Mouse (Mus musculus) monocyte, adult 5-6 weeks (primary cell): ENCODE results near the gene Ksr1. TPM values are rescaled to one million over a fixed set of nuclear protein-coding genes. Genes with fewer than 3 reads are reported as not detected.

Experiments
- ATAC-seq: fragments of 153-309, 156-312 bp; replicated peaks from 2 replicates; pipeline ENCODE4 v1.8.0; 2017; ENCODE audit warnings: mild to moderate bottlenecking; ENCODE audit not compliant: low TSS enrichment, insufficient number of reproducible peaks, severe bottlenecking, poor library complexity, low FRiP score
- total RNA-seq: library from RNA; stranded (forward); fragments of 200-1000, 200-491, 200-594 nt; gene quantifications from 3 replicates; pipeline ENCODE4 v1.2.3, GENCODE M21; 2017

Ksr1 gene
- total RNA-seq, 1 experiment from 2014 or later: 6.9 TPM

DNA sequence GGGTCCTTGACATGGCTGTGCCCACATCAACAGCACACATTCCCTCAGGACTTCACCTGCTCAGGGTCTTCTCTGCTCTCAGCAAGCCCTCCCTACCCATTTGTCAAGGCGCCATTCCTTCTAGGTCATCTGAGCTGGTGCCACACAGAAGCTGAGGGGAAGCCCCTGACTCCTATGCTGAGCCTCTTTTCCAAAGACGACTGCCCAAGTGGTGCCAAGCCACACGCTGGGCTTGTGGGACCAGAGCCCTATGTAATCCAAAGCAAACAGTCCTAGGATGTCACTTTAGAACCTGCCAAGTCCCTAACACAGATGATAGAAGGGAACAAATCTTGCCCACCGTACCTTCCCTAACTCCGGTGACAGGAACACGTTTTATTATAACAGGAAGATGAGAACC, 87.6 kb downstream of the Ksr1 start:
- no peak for ATAC-seq

DNA sequence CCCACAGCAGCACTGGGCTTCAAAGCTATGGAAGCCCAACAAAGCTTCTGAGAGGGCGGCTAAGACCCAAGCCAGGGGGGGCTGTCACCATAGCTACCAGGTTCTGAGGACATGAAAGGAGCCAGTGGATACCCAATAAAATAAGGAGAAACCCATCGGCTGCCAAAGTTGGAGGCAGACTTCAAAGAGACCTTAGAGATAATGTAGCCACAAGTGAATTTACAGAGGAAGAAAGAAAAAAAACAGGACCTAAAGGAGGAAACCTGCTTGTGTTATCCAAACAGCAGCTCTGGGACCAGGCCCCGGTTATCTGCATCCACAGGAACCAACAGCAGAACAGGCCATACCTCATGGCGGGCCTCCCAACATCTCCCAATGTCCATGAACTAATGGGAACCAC, 88.4 kb downstream of the Ksr1 start:
- no peak for ATAC-seq

DNA sequence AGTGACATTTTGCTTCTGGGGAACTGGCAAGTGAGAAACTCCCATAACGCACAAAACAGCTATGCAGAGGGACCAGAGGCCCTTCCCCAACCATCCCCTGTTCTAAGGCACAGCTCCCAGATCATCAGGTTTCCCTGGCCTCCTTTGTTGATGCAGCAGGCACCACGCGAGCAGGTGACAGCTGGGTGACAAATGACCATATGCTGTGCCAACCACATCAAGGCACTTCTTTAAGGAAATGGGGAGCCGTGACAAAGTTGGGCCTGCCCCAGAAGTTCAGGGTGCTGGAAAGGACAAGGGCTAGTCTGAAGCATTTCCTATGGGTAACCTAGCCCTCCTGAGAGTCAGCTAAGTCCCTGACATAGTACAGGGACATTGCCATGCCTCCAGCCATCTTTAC, 89.3 kb downstream of the Ksr1 start:
- ATAC-seq: no peak

DNA sequence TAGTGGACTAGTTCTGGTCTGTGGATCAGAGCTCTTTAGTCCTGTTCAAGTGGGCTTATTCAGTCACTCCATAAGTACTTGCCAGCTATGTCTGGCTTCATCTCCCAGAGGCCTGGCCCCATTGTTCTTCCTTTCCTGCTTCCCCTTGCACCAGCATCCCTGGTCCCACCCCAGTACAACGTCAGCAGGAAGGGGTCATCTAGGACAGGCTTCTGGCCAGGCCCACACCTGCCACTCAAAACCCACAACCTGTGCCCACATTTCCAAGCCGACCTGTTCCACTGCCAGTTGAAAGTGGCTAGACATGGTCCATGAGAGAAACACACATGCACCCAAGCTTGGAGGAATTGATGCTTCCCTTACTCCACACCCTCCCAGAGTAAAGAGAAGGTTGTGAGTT, 90.2 kb downstream of the Ksr1 start:
- no peak for ATAC-seq

GRCm38 (mm10) chr11:79055161-79055560, 91.0 kb downstream of the Ksr1 start:
- ATAC-seq: no peak

- ATAC-seq: no peak
Measured at GRCm38 (mm10) chr11:79054161-79055152, 91.8 kb downstream of the Ksr1 start.

- ATAC-seq: 0 out of 2 replicates have a peak, but pooled peaks have one; percentile 14
Measured at GRCm38 (mm10) chr11:79053437-79053836, 92.8 kb downstream of the Ksr1 start.

- no peak for ATAC-seq
Measured at GRCm38 (mm10) chr11:79052769-79053168, 93.4 kb downstream of the Ksr1 start.

- ATAC-seq: no peak
Measured at GRCm38 (mm10) chr11:79051522-79051921, 94.7 kb downstream of the Ksr1 start.

DNA sequence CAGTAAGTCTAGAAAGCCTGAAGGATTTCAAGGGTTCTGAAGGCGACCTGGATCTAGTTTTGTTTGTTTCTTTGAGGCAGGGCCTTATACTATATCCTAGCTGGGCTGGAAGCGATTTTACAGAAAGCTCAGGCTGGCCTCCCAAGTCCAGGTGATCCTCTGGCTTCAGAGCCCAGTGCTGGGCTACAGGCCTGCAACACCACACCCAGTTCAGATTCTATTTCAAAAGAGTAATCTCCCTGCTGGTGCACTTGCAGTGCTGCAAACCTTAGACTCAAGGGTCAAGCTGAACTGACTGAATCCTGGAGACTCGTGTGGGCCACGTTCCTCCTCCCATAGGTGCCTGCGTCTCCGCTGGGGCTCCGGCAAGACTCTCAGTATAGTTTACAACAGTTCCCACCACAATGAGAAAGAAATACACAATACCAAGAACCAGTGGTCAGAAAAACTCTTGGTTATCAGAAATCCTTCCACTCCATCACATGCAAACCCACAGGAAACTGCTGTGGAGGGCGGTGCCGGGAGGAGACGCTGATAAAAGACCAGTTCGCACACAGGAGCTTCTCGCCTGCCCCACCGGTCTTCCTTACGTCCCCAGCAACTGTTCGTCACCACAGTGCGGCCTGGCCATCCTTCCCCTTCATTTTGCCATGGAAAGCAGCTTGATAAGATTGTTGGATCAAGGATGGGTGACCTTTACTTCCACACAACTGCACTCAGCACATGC, 95.3 kb downstream of the Ksr1 start:
- ATAC-seq: no peak

DNA sequence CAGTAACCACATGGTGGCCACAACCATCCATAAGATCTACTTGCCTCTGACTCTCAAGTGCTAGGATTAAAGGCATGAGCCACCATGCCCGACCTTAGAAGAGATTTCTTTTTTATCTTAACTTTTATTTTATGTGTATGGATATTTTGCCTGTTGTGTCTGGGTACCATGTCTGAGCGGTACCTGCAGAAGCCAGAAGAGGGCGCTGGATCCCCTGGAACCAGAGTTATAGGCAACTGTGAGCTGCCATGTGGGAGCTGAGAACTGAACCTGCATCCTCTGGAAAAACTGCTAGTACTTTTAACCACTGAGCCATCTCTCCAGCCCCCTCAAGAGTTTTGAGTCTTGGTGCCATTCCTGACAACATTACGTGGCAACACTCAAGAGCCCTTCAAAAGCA, 97.3 kb downstream of the Ksr1 start:
- no peak for ATAC-seq

DNA sequence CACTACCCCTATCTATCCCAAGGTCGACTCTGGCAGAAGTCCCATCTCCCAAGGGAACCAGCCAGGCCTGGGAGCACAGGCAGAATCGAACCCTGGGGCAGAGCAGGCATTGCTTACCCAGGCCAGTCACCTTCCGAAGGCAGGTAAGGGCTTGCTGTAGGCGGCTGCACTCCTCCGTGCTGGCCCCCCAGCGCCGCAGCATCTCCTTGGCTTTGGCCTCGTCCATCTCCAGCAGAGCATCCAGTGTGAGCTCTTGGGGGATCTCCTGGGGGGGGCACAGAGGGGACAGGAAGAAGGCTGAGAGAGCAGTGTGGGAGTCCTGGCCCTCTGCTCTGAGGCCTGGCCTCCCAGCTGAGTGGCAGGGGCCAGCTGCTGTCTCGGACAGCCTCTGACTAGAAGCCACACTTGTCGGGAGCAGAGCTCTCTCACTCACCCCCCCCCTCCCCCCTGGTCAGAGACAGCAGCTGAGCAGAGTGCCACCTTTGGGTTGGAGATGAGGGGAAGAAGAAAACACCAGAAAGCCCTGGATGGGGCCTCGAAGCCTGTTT, 99.0 kb downstream of the Ksr1 start:
- ATAC-seq: no peak

DNA sequence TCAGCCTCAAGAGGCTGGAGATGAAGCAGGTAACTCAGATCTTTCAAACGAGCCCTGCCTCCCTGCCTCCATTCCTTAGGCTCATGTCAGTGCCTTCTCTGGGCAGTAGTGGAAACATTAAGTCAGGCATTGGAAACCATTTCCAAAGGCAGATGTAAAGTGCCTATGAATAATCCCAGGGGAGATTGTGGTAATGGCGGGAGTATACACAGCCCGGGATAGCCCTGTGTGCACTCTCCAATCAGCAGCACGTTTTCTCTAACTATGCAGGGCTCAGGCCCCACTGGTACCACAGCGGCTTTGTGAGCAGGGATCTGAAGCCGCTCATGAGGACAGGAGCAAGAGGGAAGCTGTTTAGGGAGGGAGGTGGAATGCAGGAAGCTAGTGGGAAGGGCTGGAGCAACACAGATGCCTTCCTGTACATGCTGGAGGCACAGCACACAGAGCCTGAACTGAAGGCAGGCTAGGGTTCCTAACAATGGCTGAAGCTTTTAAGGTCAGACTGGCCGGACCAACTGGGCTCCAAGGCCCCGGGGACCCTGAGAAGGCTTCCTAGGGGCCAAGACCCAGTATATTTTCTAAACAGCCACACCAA, 99.5 kb downstream of the Ksr1 start:
- ATAC-seq: no peak

GRCm38 (mm10) chr11:79045231-79045630, 101.0 kb downstream of the Ksr1 start:
- no peak for ATAC-seq

- no peak for ATAC-seq
Measured at GRCm38 (mm10) chr11:79044798-79045197, 101.4 kb downstream of the Ksr1 start.

DNA sequence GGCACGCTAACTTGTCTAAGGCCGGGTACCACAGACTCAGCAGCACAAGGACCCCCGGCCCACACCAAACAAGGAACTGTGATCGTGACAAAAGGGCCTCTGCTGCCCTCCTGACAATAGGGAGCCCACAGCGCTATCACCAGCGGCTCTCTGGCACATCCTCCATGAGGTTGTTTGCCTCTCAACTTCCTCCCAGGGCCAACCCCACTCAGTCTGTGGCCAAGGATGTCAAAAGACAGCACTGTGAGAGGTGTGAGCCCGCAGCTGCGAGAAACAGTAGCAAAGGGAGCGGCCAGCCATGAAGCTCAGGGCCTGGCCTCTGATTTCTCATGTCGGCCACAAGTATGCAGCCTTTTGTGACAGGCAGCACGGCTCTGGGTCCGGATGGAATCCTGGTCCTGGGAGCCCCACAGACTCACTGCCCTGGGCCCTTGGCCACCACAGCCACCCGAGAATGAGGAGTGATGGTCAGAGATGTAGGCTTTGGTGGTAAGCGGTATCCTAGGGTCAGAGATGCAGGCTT, 104.2 kb downstream of the Ksr1 start:
- peak; percentile 46; the same call in 1 of the 2 replicates for ATAC-seq

DNA sequence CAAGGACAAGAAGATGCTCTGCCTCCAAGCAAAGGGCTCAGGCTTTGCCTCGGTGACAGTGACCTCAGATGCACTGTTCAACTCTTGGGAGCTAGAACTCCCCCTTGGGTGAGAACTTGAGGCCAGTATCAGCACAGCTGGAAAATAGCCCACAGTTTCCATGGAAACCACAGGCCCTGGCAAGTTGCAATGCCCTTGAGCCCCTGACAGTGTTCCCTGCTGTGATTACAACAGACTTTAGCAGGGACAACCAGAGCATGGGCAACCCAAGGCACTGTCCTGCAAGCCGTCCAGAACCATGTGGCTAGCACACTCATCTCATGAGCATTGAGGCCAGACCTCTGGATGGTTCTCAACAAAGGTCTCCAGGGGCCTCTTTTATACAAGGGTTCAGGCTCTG, 106.7 kb downstream of the Ksr1 start:
- ATAC-seq: no peak

DNA sequence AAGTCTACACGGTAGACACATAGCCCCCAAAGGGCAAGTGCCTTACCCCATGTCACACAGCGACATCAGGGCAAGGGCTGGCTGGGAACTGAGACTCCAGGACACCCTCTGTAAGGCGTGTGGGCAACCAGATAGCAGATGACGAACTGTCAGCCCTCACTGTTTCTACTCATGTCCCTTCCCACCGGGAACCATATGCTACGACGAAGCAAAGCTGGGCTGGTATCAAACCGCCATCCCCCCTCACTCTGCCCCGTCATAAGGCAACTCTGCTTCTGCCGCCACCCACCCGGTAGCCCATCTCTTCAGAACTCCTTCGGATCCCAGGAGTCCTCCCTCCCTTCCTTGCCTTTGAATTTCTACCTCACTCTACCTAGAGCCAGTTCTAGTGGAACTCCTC, 108.7 kb downstream of the Ksr1 start:
- no peak for ATAC-seq

DNA sequence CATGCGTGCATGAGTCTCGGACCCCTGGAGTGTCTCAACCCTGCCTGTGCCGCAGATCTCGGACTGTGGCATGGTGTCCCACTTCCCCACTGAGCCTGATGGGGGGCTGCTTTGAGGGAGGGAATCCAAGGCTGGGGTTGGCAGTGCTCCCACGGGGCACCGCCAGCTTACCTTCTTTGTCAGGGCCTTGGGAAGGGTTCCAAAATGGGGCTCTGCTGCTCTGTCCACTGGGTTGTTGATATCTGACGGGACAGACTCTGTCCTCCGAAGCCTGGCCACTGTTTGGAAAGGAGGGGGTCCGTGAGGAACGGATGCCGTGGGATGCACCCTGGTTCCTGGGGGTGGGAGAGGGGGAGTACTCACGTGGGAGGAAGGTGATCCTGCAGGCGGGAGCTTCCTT, 109.9 kb downstream of the Ksr1 start:
- no peak for ATAC-seq
